21 mouse cellular contexts compared by ENCODE assay signal in the genomic region with DNA sequence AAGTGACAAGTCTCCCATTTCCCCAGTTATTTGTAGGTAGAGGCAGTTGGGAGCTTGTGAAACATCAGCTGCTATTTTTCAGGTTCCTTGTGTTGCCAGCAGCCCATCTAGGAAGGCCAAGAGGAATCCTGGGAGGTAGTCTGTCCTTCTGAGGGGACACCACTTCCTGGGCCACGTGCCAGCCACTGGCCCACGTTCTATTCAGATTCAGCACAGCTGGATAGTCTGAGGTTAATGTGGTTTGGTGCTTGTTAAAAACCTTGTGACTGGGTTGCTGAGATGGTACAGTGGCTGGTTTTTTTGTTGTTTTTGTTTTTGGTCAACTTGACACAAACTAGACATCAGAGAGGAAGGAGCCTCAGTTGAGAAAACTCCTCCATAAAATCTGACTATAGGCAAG. TPM values are rescaled to one million over a fixed set of nuclear protein-coding genes. Genes with fewer than 3 reads are reported as not detected.
DNase-seq lines count a peak whose midpoint lies in the region; ATAC-seq lines count a peak whose summit lies in the region.
"Had no signal": no experiment of that assay in that cellular context is flagged by ENCODE, and none has a peak within 500 bp of the region (broad histone marks: within the 10 kb centered on the region; RNA-seq: fewer than 3 reads in every experiment).

No protein-coding gene starts in this region.

- no peak overlapping the region for H3K9ac ChIP-seq in forebrain, embryonic 12.5 days
- H3K9ac ChIP-seq in forebrain, embryonic 16.5 days (replicated peaks; ENCODE audit: low read depth, low read length): no peak overlapping the region
- H3K9ac ChIP-seq: hindbrain, embryonic 14.5 days; intestine, embryonic 15.5 days; liver, postnatal 0 days; stomach, embryonic 15.5 days had no signal

- H3K4me2 ChIP-seq in forebrain, embryonic 12.5 days: no peak overlapping the region
- no peak overlapping the region for H3K4me2 ChIP-seq in forebrain, embryonic 16.5 days (ENCODE audit: low read length)
- H3K4me2 ChIP-seq: hindbrain, embryonic 14.5 days; intestine, embryonic 15.5 days; stomach, embryonic 15.5 days had no signal

- H3K4me3 ChIP-seq in forebrain, embryonic 12.5 days (replicated peaks): no peak overlapping the region
- no peak overlapping the region for H3K4me3 ChIP-seq in forebrain, embryonic 16.5 days (replicated peaks; ENCODE audit: low read length)
- H3K4me3 ChIP-seq: intestine, embryonic 15.5 days; limb, embryonic 10.5 days; stomach, embryonic 15.5 days had no signal

- H3K27ac ChIP-seq in forebrain, embryonic 12.5 days: no peak overlapping the region
- H3K27ac ChIP-seq in forebrain, embryonic 16.5 days (ENCODE audit: low read length): no peak overlapping the region
- H3K27ac ChIP-seq: hindbrain, embryonic 14.5 days; intestine, embryonic 15.5 days; limb, embryonic 10.5 days; stomach, embryonic 15.5 days had no signal

- H3K9me3 ChIP-seq in forebrain, embryonic 12.5 days: no peaks in the 10 kb centered on the region
- H3K9me3 ChIP-seq in forebrain, embryonic 16.5 days (ENCODE audit: control insufficient read depth, low read length): no peaks in the 10 kb centered on the region
- H3K9me3 ChIP-seq: intestine, embryonic 15.5 days; limb, embryonic 10.5 days; stomach, embryonic 15.5 days had no signal

- 55% methylated on average over 2 of the region's 2 CpGs for WGBS in forebrain, embryonic 12.5 days
- 39% methylated on average over 2 of the region's 2 CpGs for WGBS in forebrain, embryonic 16.5 days

- H3K27me3 ChIP-seq in forebrain, embryonic 12.5 days: no peaks in the 10 kb centered on the region
- no peaks in the 10 kb centered on the region for H3K27me3 ChIP-seq in forebrain, embryonic 16.5 days (replicated peaks; ENCODE audit: control insufficient read depth, insufficient read depth, low read length)
- H3K27me3 ChIP-seq: intestine, embryonic 15.5 days; stomach, embryonic 15.5 days had no signal

- no peaks in the 10 kb centered on the region for H3K36me3 ChIP-seq in forebrain, embryonic 12.5 days (replicated peaks)
- no peaks in the 10 kb centered on the region for H3K36me3 ChIP-seq in forebrain, embryonic 16.5 days (ENCODE audit: control insufficient read depth, insufficient read depth)
- H3K36me3 ChIP-seq: intestine, embryonic 15.5 days; limb, embryonic 10.5 days; stomach, embryonic 15.5 days had no signal

- no peaks in the 10 kb centered on the region for H3K4me1 ChIP-seq in forebrain, embryonic 12.5 days
- no peaks in the 10 kb centered on the region for H3K4me1 ChIP-seq in forebrain, embryonic 16.5 days (replicated peaks; ENCODE audit: control insufficient read depth, insufficient read depth, low read length)
- H3K4me1 ChIP-seq: intestine, embryonic 15.5 days; limb, embryonic 10.5 days; stomach, embryonic 15.5 days had no signal

- DNase-seq in ovary, postnatal 36 days (ENCODE audit: low spot score): peak; percentile 46
- no peak for DNase-seq in ovary, postnatal 10 days (ENCODE audit: low spot score)
- no peak for DNase-seq in testis, postnatal 14 days (ENCODE audit: low spot score)
- DNase-seq: cerebellum, adult 2 months; cerebellum, postnatal 36 days; gastrocnemius, postnatal 36 days; kidney, postnatal 36 days; layer of hippocampus, adult 9-11 months; liver, postnatal 0 days; lung, postnatal 14 days; right cerebral cortex, postnatal 14 days had no signal

- ATAC-seq in CD4-positive, CD25-positive, alpha-beta regulatory T cell, adult 4 months: peak; percentile 23
- peak; percentile 88 for ATAC-seq in common myeloid progenitor, adult 5-6 weeks (replicated peaks; ENCODE audit: low read depth, poor library complexity, severe bottlenecking)
- ATAC-seq in forebrain, embryonic 12.5 days (ENCODE audit: low FRiP score): no peak
- ATAC-seq in forebrain, embryonic 16.5 days: no peak
- ATAC-seq: activated CD4-positive, CD25-positive, alpha-beta regulatory T cell, adult 4 months; forebrain, embryonic 14.5 days; intestine, embryonic 15.5 days; liver, postnatal 0 days had no signal

RNA-seq across cellular contexts. Expression of gene Srgn, which starts 5.6 kb away (rescaled TPM):
- 1,000 to 10,000 TPM; 1,323 to 1,460 TPM for polyA plus RNA-seq in CD4-positive, CD25-positive, alpha-beta regulatory T cell, adult 4 months (2017; shearing (Covaris generic))
- 1,072 and 1,492 TPM in 2 replicates for total RNA-seq in common myeloid progenitor, adult 5-6 weeks (2017)
- 3.2 and 3.8 TPM in 2 replicates for polyA plus RNA-seq in forebrain, embryonic 12.5 days (2016; fragmentation: Nextera tagmentation; extraction: Ambion mirVana)
- polyA plus RNA-seq in forebrain, embryonic 16.5 days (2015; fragmentation: Nextera tagmentation; extraction: Ambion mirVana): 8.6 and 9.3 TPM in 2 replicates

RNA-seq across cellular contexts. Expression of gene Kif1bp, which starts 45.4 kb away (rescaled TPM):
- polyA plus RNA-seq in CD4-positive, CD25-positive, alpha-beta regulatory T cell, adult 4 months (2017; shearing (Covaris generic)): 1 to 10 TPM; 2.7 to 5.4 TPM
- total RNA-seq in common myeloid progenitor, adult 5-6 weeks (2017): 13.7 and 19.9 TPM in 2 replicates
- polyA plus RNA-seq in forebrain, embryonic 12.5 days (2016; fragmentation: Nextera tagmentation; extraction: Ambion mirVana): 61.1 and 61.4 TPM in 2 replicates
- 71.4 and 71.8 TPM in 2 replicates for polyA plus RNA-seq in forebrain, embryonic 16.5 days (2015; fragmentation: Nextera tagmentation; extraction: Ambion mirVana)

RNA-seq across cellular contexts. Expression of gene Vps26a, which starts 46.2 kb away (rescaled TPM):
- polyA plus RNA-seq in CD4-positive, CD25-positive, alpha-beta regulatory T cell, adult 4 months (2017; shearing (Covaris generic)): 10 to 100 TPM; 70.9 to 80.0 TPM
- 76.1 and 81.7 TPM in 2 replicates for total RNA-seq in common myeloid progenitor, adult 5-6 weeks (2017)
- polyA plus RNA-seq in forebrain, embryonic 12.5 days (2016; fragmentation: Nextera tagmentation; extraction: Ambion mirVana): 89.7 and 95.6 TPM in 2 replicates
- 75.5 and 90.3 TPM in 2 replicates for polyA plus RNA-seq in forebrain, embryonic 16.5 days (2015; fragmentation: Nextera tagmentation; extraction: Ambion mirVana)

Comparison
In these comparisons a context has a peak if more than half of its experiments do, and no peak if none do; other contexts are left out.
1. ATAC-seq: peak in CD4-positive, CD25-positive, alpha-beta regulatory T cell, adult 4 months (single experiment) and common myeloid progenitor, adult 5-6 weeks (single experiment); none in forebrain, embryonic 12.5 days (single experiment) and forebrain, embryonic 16.5 days (single experiment).
2. RNA of gene Srgn, which starts 5.6 kb away (polyA plus RNA-seq): 1,323 to 1,460 TPM in CD4-positive, CD25-positive, alpha-beta regulatory T cell, adult 4 months; 8.6 to 9.3 TPM in forebrain, embryonic 16.5 days and 3.2 to 3.8 TPM in forebrain, embryonic 12.5 days; every median in the first group is over 100 times any median in the second.